Mouse (Mus musculus): ENCODE measurements around the gene Mlf2.

GRCm38 (mm10) chr6:124883351-124883750 lies 47.8 kb upstream of the Mlf2 start:
- TF ChIP-seq GATA1 (IDR thresholded peaks at IDR 0.05; ENCODE audit: borderline replicate concordance, low read length): no peak
- TF ChIP-seq FLI1 (IDR thresholded peaks at IDR 0.05; ENCODE audit: low read length): no peak
